Comparison of ENCODE assay signal across 13 mouse cellular contexts in the genomic region with DNA sequence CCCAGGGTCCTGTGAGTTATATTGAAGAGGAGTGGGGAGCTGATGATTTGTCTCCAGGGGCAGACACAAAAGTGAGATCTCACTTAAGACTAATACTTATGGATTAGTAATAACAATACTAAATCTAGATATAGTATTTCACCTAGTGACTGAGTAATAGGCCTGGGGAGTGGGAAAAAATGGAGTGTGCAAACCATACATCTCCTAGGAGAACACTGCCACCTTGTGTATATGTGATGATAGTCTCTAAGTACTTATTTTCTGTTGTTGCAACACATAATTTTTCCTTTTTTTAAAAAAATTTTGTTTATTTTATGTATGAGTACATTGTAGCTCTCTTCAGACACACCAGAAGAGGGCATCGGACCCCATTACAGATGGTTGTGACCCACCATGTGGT. TPM values are rescaled to one million over a fixed set of nuclear protein-coding genes. Genes with fewer than 3 reads are reported as not detected.
DNase-seq lines count a peak whose midpoint lies in the region; ATAC-seq and TF ChIP-seq lines count a peak whose summit lies in the region.
"Had no signal": no experiment of that assay in that cellular context is flagged by ENCODE, and none has a peak within 500 bp of the region (broad histone marks: within the 10 kb centered on the region; RNA-seq: fewer than 3 reads in every experiment).

No protein-coding gene starts in this region.

- H3K4me1 ChIP-seq in forebrain, postnatal 0 days (ENCODE audit: insufficient read depth): no peaks in the 10 kb centered on the region
- H3K4me1 ChIP-seq in forebrain, embryonic 16.5 days (replicated peaks; ENCODE audit: control insufficient read depth, insufficient read depth, low read length): no peaks in the 10 kb centered on the region
- H3K4me1 ChIP-seq in lung, adult 2 months (ENCODE audit: control insufficient read depth, insufficient read depth, low read length): peaks cover 3% of the 10 kb centered on the region; the same call in 1 of the 2 replicates
- no peaks in the 10 kb centered on the region for H3K4me1 ChIP-seq in MEL (ENCODE audit: control insufficient read depth in 1 of 2, insufficient read depth in 2 of 2, low read length in 2 of 2)
- H3K4me1 ChIP-seq: limb, embryonic 15.5 days had no signal

- no peak overlapping the region for H3K4me3 ChIP-seq in forebrain, postnatal 0 days (ENCODE audit: low read depth, low read length)
- H3K4me3 ChIP-seq in forebrain, embryonic 16.5 days (replicated peaks; ENCODE audit: low read length): no peak overlapping the region
- H3K4me3 ChIP-seq in lung, adult 2 months (replicated peaks; ENCODE audit: extremely low read depth, low read depth, low read length): no peak overlapping the region
- H3K4me3 ChIP-seq in MEL (ENCODE audit: control insufficient read depth in 1 of 2, insufficient read depth in 1 of 2, low read depth in 2 of 2, low read length in 2 of 2): no peak overlapping the region
- H3K4me3 ChIP-seq: erythroblast, embryonic 14.5 days; limb, embryonic 15.5 days had no signal

- no peak for ATAC-seq in forebrain, postnatal 0 days
- no peak for ATAC-seq in forebrain, embryonic 16.5 days
- ATAC-seq in megakaryocyte, adult 5-6 weeks (ENCODE audit: poor library complexity, severe bottlenecking): peak; percentile 77

- H3K9ac ChIP-seq in forebrain, postnatal 0 days: no peak overlapping the region
- no peak overlapping the region for H3K9ac ChIP-seq in forebrain, embryonic 16.5 days (replicated peaks; ENCODE audit: low read depth, low read length)
- H3K9ac ChIP-seq in MEL (ENCODE audit: control insufficient read depth, low read depth, low read length, poor library complexity, severe bottlenecking): no peak overlapping the region
- H3K9ac ChIP-seq: limb, embryonic 15.5 days had no signal

- no peaks in the 10 kb centered on the region for H3K36me3 ChIP-seq in forebrain, postnatal 0 days (ENCODE audit: insufficient read depth)
- no peaks in the 10 kb centered on the region for H3K36me3 ChIP-seq in forebrain, embryonic 16.5 days (ENCODE audit: control insufficient read depth, insufficient read depth)
- peaks cover 4% of the 10 kb centered on the region in 2 experiments; a peak in 3 of 4 replicates for H3K36me3 ChIP-seq in MEL (ENCODE audit: control insufficient read depth in 1 of 2, insufficient read depth in 2 of 2, low read length in 2 of 2)
- H3K36me3 ChIP-seq: limb, embryonic 15.5 days had no signal

- no peak overlapping the region for H3K4me2 ChIP-seq in forebrain, postnatal 0 days (ENCODE audit: low read depth)
- no peak overlapping the region for H3K4me2 ChIP-seq in forebrain, embryonic 16.5 days (ENCODE audit: low read length)
- H3K4me2 ChIP-seq: limb, embryonic 15.5 days had no signal

- no peak overlapping the region for H3K27ac ChIP-seq in forebrain, postnatal 0 days (ENCODE audit: low read depth, low read length)
- no peak overlapping the region for H3K27ac ChIP-seq in forebrain, embryonic 16.5 days (ENCODE audit: low read length)
- no peak overlapping the region for H3K27ac ChIP-seq in MEL (ENCODE audit: control insufficient read depth, low read depth, low read length)
- H3K27ac ChIP-seq: limb, embryonic 15.5 days had no signal

- H3K9me3 ChIP-seq in forebrain, postnatal 0 days (ENCODE audit: low read length): no peaks in the 10 kb centered on the region
- no peaks in the 10 kb centered on the region for H3K9me3 ChIP-seq in forebrain, embryonic 16.5 days (ENCODE audit: control insufficient read depth, low read length)
- H3K9me3 ChIP-seq in MEL (replicated peaks; ENCODE audit: insufficient read depth, low read length): no peaks in the 10 kb centered on the region
- H3K9me3 ChIP-seq: limb, embryonic 15.5 days had no signal

- peak; percentile 42; the same call in 1 of the 2 replicates for TF ChIP-seq CTCF in forebrain, postnatal 0 days (IDR thresholded peaks at IDR 0.05; ENCODE audit: low read depth)
- TF ChIP-seq CTCF in lung, adult 2 months (IDR thresholded peaks at IDR 0.05; ENCODE audit: insufficient read depth, low read length): peak; percentile 16; the same call in 1 of the 2 replicates
- TF ChIP-seq CTCF in MEL (IDR thresholded peaks at IDR 0.05 in 2 of 3, conservative IDR thresholded peaks at IDR 0.05 in 1 of 3; ENCODE audit: control insufficient read depth in 1 of 3, insufficient read depth in 1 of 3, low read depth in 2 of 3, low read length in 3 of 3, poor library complexity in 1 of 3, severe bottlenecking in 1 of 3): peak in 2 of 3 experiments; percentile 8 to 40; a peak in 2 of 6 replicates

- H3K27me3 ChIP-seq in forebrain, postnatal 0 days (ENCODE audit: insufficient read depth, low read length): no peaks in the 10 kb centered on the region
- H3K27me3 ChIP-seq in forebrain, embryonic 16.5 days (replicated peaks; ENCODE audit: control insufficient read depth, insufficient read depth, low read length): no peaks in the 10 kb centered on the region
- no peaks in the 10 kb centered on the region for H3K27me3 ChIP-seq in MEL (ENCODE audit: control insufficient read depth in 1 of 2, insufficient read depth in 2 of 2, low read length in 2 of 2)
- H3K27me3 ChIP-seq: limb, embryonic 15.5 days had no signal

- TF ChIP-seq RAD21 in MEL (IDR thresholded peaks at IDR 0.05; ENCODE audit: low read depth, low read length): peak; percentile 33

- no peak for TF ChIP-seq POLR2A in lung, adult 2 months (IDR thresholded peaks at IDR 0.05; ENCODE audit: borderline replicate concordance, extremely low read depth, low read depth, low read length)
- TF ChIP-seq POLR2A in MEL (IDR thresholded peaks at IDR 0.05; ENCODE audit: control insufficient read depth in 1 of 2, insufficient read depth in 1 of 2, low read depth in 1 of 2, low read length in 2 of 2, poor library complexity in 1 of 2): no peak

- TF ChIP-seq EP300 in MEL (IDR thresholded peaks at IDR 0.05; ENCODE audit: low read depth in 1 of 2, low read length in 2 of 2): no peak

- peaks cover 27% of the 10 kb centered on the region for H3K79me2 ChIP-seq in MEL (ENCODE audit: control insufficient read depth, insufficient read depth, low read length, poor library complexity)

- no peak for DNase-seq in forebrain, postnatal 0 days
- no peak for DNase-seq in lung, adult 2 months
- no peak for DNase-seq in lung, adult 18-20 months
- peak; percentile 28 for DNase-seq in MEL (ENCODE audit: low read depth, low spot score)
- no peak for DNase-seq in kidney, adult 18-20 months
- no peak for DNase-seq in Muller cell, postnatal 12 days (ENCODE audit: inconsistent ontology term)
- DNase-seq: kidney, adult 11 months; spleen, adult 18-20 months; thymus, adult 18-20 months had no signal

- 95% methylated on average over 1 of the region's 1 CpGs for WGBS in forebrain, postnatal 0 days
- 100% methylated on average over 1 of the region's 1 CpGs for WGBS in forebrain, embryonic 16.5 days
- WGBS in lung, adult 2 months: 90% methylated on average over 1 of the region's 1 CpGs

TF ChIP-seq in MEL, 35 proteins besides CTCF, POLR2A, EP300 and RAD21:
- no peak for TF ChIP-seq MAX (IDR thresholded peaks at IDR 0.05; ENCODE audit: low read length)
- TF ChIP-seq POLR2AphosphoS2 (IDR thresholded peaks at IDR 0.05; ENCODE audit: low read length): no peak
- TF ChIP-seq ZNF384 (IDR thresholded peaks at IDR 0.05; ENCODE audit: low read depth, low read length): no peak
- no peak for TF ChIP-seq CHD2 (IDR thresholded peaks at IDR 0.05; ENCODE audit: low read length)
- TF ChIP-seq POLR2AphosphoS5 (IDR thresholded peaks at IDR 0.05; ENCODE audit: borderline replicate concordance, low read depth, low read length): no peak
- peak; percentile 18; the same call in 1 of the 2 replicates for TF ChIP-seq SMC3 (IDR thresholded peaks at IDR 0.05; ENCODE audit: low read depth, low read length)
- TF ChIP-seq ETS1 (IDR thresholded peaks at IDR 0.05; ENCODE audit: low read depth, low read length): no peak
- no peak for TF ChIP-seq TAL1 (IDR thresholded peaks at IDR 0.05; ENCODE audit: low read length)

RNA-seq across cellular contexts. Expression of gene Agps, which starts 15.7 kb away (rescaled TPM):
- 37.9 and 43.6 TPM in 2 replicates for total RNA-seq in forebrain, postnatal 0 days (2014; rRNA removed)
- 6.4 and 12.6 TPM in 2 replicates for polyA plus RNA-seq in forebrain, postnatal 0 days (2015; fragmentation: Nextera tagmentation; extraction: Ambion mirVana)
- 26.2 and 26.8 TPM in 2 replicates for polyA plus RNA-seq in forebrain, embryonic 16.5 days (2015; fragmentation: Nextera tagmentation; extraction: Ambion mirVana)
- polyA plus RNA-seq in lung, adult 2 months (2012; rRNA removed): 5.7 and 10.3 TPM in 2 replicates
- total RNA-seq in MEL (2012; rRNA removed): 47.8 and 49.0 TPM in 2 replicates
- polyA plus RNA-seq in MEL (2012; ENCODE audit: insufficient read depth in 1 of 2, insufficient read length in 2 of 2, low read depth in 1 of 2, low replicate concordance in 2 of 2, missing spikeins in 1 of 2): 10 to 100 TPM in 1 of 2 experiments, not detected in 1; 32.3 TPM
- 82.9 and 92.0 TPM in 2 replicates for total RNA-seq in megakaryocyte, adult 5-6 weeks (2015)
- total RNA-seq in megakaryocyte, adult 5-6 weeks (2017): 81.7 and 82.2 TPM in 2 replicates
